Mouse (Mus musculus): Measurements from ENCODE around the gene Fam213b. TPM values are rescaled to one million over a fixed set of nuclear protein-coding genes. Genes with fewer than 3 reads are reported as not detected.

Fam213b gene
- polyA plus RNA-seq, 1 experiment from 2014 or later, result 56.1 TPM

DNA sequence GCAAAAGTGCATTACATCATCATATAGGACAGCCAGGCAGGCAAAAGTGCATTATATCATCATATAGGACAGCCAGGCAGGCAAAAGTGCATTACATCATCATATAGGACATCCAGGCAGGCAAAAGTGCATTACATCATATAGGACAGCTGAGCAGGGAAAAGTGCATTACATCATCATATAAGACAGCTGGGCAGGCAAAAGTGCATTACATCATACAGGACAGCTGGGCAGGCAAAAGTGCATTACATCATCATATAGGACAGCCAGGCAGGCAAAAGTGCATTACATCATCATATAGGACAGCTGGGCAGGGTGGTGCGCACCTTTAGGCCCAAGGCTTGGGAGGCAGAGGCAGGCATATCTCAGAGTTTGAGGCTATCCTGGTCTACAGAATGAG, 46.2 kb downstream of the Fam213b start:
- H3K36me3 ChIP-seq (replicated peaks), result no peaks in the 10 kb centered on the region
- H3K4me2 ChIP-seq, result no peak overlapping the region
- no peak for ATAC-seq (replicated peaks)
- no peaks in the 10 kb centered on the region for H3K9me3 ChIP-seq
- no peaks in the 10 kb centered on the region; the same call in 1 of the 2 replicates for H3K27me3 ChIP-seq (replicated peaks)
- H3K4me1 ChIP-seq, result peaks cover 10% of the 10 kb centered on the region
- no peak overlapping the region for H3K9ac ChIP-seq
- no peak overlapping the region for H3K27ac ChIP-seq
- H3K4me3 ChIP-seq, result no peak overlapping the region
- 100% methylated on average over 1 of the region's 1 CpGs for WGBS

Other genes with a start within 250 kb of the Fam213b start
- not detected in 2 replicates for gene Actrt2, start 231.3 kb downstream of the Fam213b start, polyA plus RNA-seq (2015; fragmentation: Nextera tagmentation; extraction: Ambion mirVana)
- gene Ttc34, start 61.7 kb downstream of the Fam213b start, polyA plus RNA-seq (2015; fragmentation: Nextera tagmentation; extraction: Ambion mirVana), result 1.6 and 1.7 TPM in 2 replicates
- gene Mmel1, start 29.6 kb downstream of the Fam213b start, polyA plus RNA-seq (2015; fragmentation: Nextera tagmentation; extraction: Ambion mirVana), result 0.31 and 0.49 TPM in 2 replicates
- 0.19 and 0.28 TPM in 2 replicates for gene Tnfrsf14, start 29.4 kb upstream of the Fam213b start, polyA plus RNA-seq (2015; fragmentation: Nextera tagmentation; extraction: Ambion mirVana)
- 116 and 149 TPM in 2 replicates for gene Hes5, start 61.8 kb upstream of the Fam213b start, polyA plus RNA-seq (2015; fragmentation: Nextera tagmentation; extraction: Ambion mirVana)
- 44.3 and 44.9 TPM in 2 replicates for gene Pank4, start 65.0 kb upstream of the Fam213b start, polyA plus RNA-seq (2015; fragmentation: Nextera tagmentation; extraction: Ambion mirVana)
- gene Plch2, start 157.6 kb upstream of the Fam213b start, polyA plus RNA-seq (2015; fragmentation: Nextera tagmentation; extraction: Ambion mirVana), result 20.1 and 23.0 TPM in 2 replicates
- 21.9 and 22.7 TPM in 2 replicates for gene Pex10, start 167.9 kb upstream of the Fam213b start, polyA plus RNA-seq (2015; fragmentation: Nextera tagmentation; extraction: Ambion mirVana)
- gene Rer1, start 187.2 kb upstream of the Fam213b start, polyA plus RNA-seq (2015; fragmentation: Nextera tagmentation; extraction: Ambion mirVana), result 111 and 115 TPM in 2 replicates
- 8.2 and 8.9 TPM in 2 replicates for gene Morn1, start 187.4 kb upstream of the Fam213b start, polyA plus RNA-seq (2015; fragmentation: Nextera tagmentation; extraction: Ambion mirVana)

Measured in midbrain, embryonic 15.5 days (tissue).